Mouse (Mus musculus): ENCODE measurements around the gene Gpn2. TPM values are rescaled to one million over a fixed set of nuclear protein-coding genes. Genes with fewer than 3 reads are reported as not detected.

Gpn2 gene
- polyA plus RNA-seq (2014; fragmentation: Nextera tagmentation; extraction: Ambion mirVana), result 23.6 and 23.9 TPM in 2 replicates

- no peaks in the 10 kb centered on the region for H3K9me3 ChIP-seq (ENCODE audit: control insufficient read depth, low read length)
- H3K27me3 ChIP-seq (ENCODE audit: control insufficient read depth, insufficient read depth, low read length), result no peaks in the 10 kb centered on the region
- peak within 1 kb of the TSS; percentile 88 for H3K9ac ChIP-seq (ENCODE audit: low read depth, low read length)
- peak; percentile 87 for ATAC-seq (ENCODE audit: low FRiP score, low TSS enrichment)
- 4% methylated on average over 65 of the region's 65 CpGs for WGBS
- peaks cover 50% of the 10 kb centered on the region for H3K36me3 ChIP-seq (ENCODE audit: control insufficient read depth, insufficient read depth, low read length)
- peak within 1 kb of the TSS; percentile 80; the same call in 1 of the 2 replicates for H3K27ac ChIP-seq (ENCODE audit: low read depth, low read length)
- H3K4me1 ChIP-seq (ENCODE audit: control insufficient read depth, insufficient read depth, low read length), result peaks cover 12% of the 10 kb centered on the region
- H3K4me2 ChIP-seq (replicated peaks; ENCODE audit: low read depth, low read length), result peak within 1 kb of the TSS; percentile 99
- peak within 1 kb of the TSS; percentile 97 for H3K4me3 ChIP-seq (ENCODE audit: low read length)
Measured at GRCm38 (mm10) chr4:133584059-133584951, at the start of gene Gpn2. Gpn2 (plus strand) TSS chr4:133584362.

- no peak overlapping the region for H3K27ac ChIP-seq (ENCODE audit: low read depth, low read length)
- no peak for ATAC-seq (ENCODE audit: low FRiP score, low TSS enrichment)
Measured at GRCm38 (mm10) chr4:133536081-133536480, 48.1 kb upstream of the Gpn2 start.

GRCm38 (mm10) chr4:133536652-133537051 lies 47.5 kb upstream of the Gpn2 start:
- Histone ChIP-seq H3K4me2 (replicated peaks; ENCODE audit: low read depth, low read length) (no peak overlapping the region), H3K36me3 (ENCODE audit: control insufficient read depth, insufficient read depth, low read length) (peaks cover 95% of the 10 kb centered on the region), H3K27ac (ENCODE audit: low read depth, low read length) (no peak overlapping the region), H3K9me3 (ENCODE audit: control insufficient read depth, low read length) (no peaks in the 10 kb centered on the region), H3K4me1 (ENCODE audit: control insufficient read depth, insufficient read depth, low read length) (no peaks in the 10 kb centered on the region), H3K9ac (ENCODE audit: low read depth, low read length) (no peak overlapping the region), H3K27me3 (ENCODE audit: control insufficient read depth, insufficient read depth, low read length) (no peaks in the 10 kb centered on the region), H3K4me3 (ENCODE audit: low read length) (no peak overlapping the region)
- WGBS, result 87% methylated on average over 5 of the region's 5 CpGs
- 0 out of 2 replicates have a peak, but pooled peaks have one; percentile 13 for ATAC-seq (ENCODE audit: low FRiP score, low TSS enrichment)

More at GRCm38 (mm10) chr4:133536081-133536480, 48.1 kb upstream of the Gpn2 start:
- Histone ChIP-seq H3K27me3 (ENCODE audit: control insufficient read depth, insufficient read depth, low read length) (no peaks in the 10 kb centered on the region), H3K4me3 (ENCODE audit: low read length) (no peak overlapping the region), H3K36me3 (ENCODE audit: control insufficient read depth, insufficient read depth, low read length) (peaks cover 95% of the 10 kb centered on the region), H3K9me3 (ENCODE audit: control insufficient read depth, low read length) (no peaks in the 10 kb centered on the region), H3K9ac (ENCODE audit: low read depth, low read length) (no peak overlapping the region), H3K4me2 (replicated peaks; ENCODE audit: low read depth, low read length) (no peak overlapping the region), H3K4me1 (ENCODE audit: control insufficient read depth, insufficient read depth, low read length) (no peaks in the 10 kb centered on the region)
- 88% methylated on average over 3 of the region's 3 CpGs for WGBS

- Histone ChIP-seq H3K27ac (ENCODE audit: low read depth, low read length) (peak within 1 kb of the TSS; percentile 69), H3K4me3 (ENCODE audit: low read length) (peak within 1 kb of the TSS; percentile 81), H3K4me2 (replicated peaks; ENCODE audit: low read depth, low read length) (peak within 1 kb of the TSS; percentile 83), H3K9me3 (ENCODE audit: control insufficient read depth, low read length) (no peaks in the 10 kb centered on the region), H3K4me1 (ENCODE audit: control insufficient read depth, insufficient read depth, low read length) (peaks cover 12% of the 10 kb centered on the region; the same call in 1 of the 2 replicates), H3K27me3 (ENCODE audit: control insufficient read depth, insufficient read depth, low read length) (no peaks in the 10 kb centered on the region), H3K9ac (ENCODE audit: low read depth, low read length) (peak within 1 kb of the TSS; percentile 86), H3K36me3 (ENCODE audit: control insufficient read depth, insufficient read depth, low read length) (peaks cover 28% of the 10 kb centered on the region)
- ATAC-seq (ENCODE audit: low FRiP score, low TSS enrichment), result peak; percentile 97
- under 1% methylated on average over 69 of the region's 77 CpGs for WGBS
Measured at GRCm38 (mm10) chr4:133545272-133546231, 38.6 kb upstream of the Gpn2 start, which contains the start of gene Nudc. Nudc (minus strand) TSS chr4:133545996.

GRCm38 (mm10) chr4:133552029-133552428 lies 32.1 kb upstream of the Gpn2 start:
- ATAC-seq (ENCODE audit: low FRiP score, low TSS enrichment), result no peak
- no peak overlapping the region for H3K4me3 ChIP-seq (ENCODE audit: low read length)
- H3K9ac ChIP-seq (ENCODE audit: low read depth, low read length), result no peak overlapping the region
- H3K27me3 ChIP-seq (ENCODE audit: control insufficient read depth, insufficient read depth, low read length), result no peaks in the 10 kb centered on the region
- no peak overlapping the region for H3K4me2 ChIP-seq (replicated peaks; ENCODE audit: low read depth, low read length)
- no peaks in the 10 kb centered on the region for H3K9me3 ChIP-seq (ENCODE audit: control insufficient read depth, low read length)
- WGBS, result 84% methylated on average over 1 of the region's 1 CpGs
- no peaks in the 10 kb centered on the region for H3K4me1 ChIP-seq (ENCODE audit: control insufficient read depth, insufficient read depth, low read length)
- no peak overlapping the region for H3K27ac ChIP-seq (ENCODE audit: low read depth, low read length)
- H3K36me3 ChIP-seq (ENCODE audit: control insufficient read depth, insufficient read depth, low read length), result no peaks in the 10 kb centered on the region

GRCm38 (mm10) chr4:133552768-133553447 lies 31.3 kb upstream of the Gpn2 start, which contains the start of gene Nr0b2:
Nr0b2 (plus strand) TSS chr4:133553376.
- Histone ChIP-seq H3K4me1 (ENCODE audit: control insufficient read depth, insufficient read depth, low read length) (no peaks in the 10 kb centered on the region), H3K4me3 (ENCODE audit: low read length) (no peak within 1 kb of the TSS)

GRCm38 (mm10) chr4:133553448-133554330 lies 30.5 kb upstream of the Gpn2 start:
- no peak overlapping the region for H3K9ac ChIP-seq (ENCODE audit: low read depth, low read length)
- H3K4me3 ChIP-seq (ENCODE audit: low read length), result no peak overlapping the region
- no peaks in the 10 kb centered on the region for H3K4me1 ChIP-seq (ENCODE audit: control insufficient read depth, insufficient read depth, low read length)
- 76% methylated on average over 19 of the region's 19 CpGs for WGBS
- H3K4me2 ChIP-seq (replicated peaks; ENCODE audit: low read depth, low read length), result no peak overlapping the region
- H3K27ac ChIP-seq (ENCODE audit: low read depth, low read length), result no peak overlapping the region
- H3K36me3 ChIP-seq (ENCODE audit: control insufficient read depth, insufficient read depth, low read length), result no peaks in the 10 kb centered on the region
- no peaks in the 10 kb centered on the region for H3K27me3 ChIP-seq (ENCODE audit: control insufficient read depth, insufficient read depth, low read length)
- ATAC-seq (ENCODE audit: low FRiP score, low TSS enrichment), result no peak
- no peaks in the 10 kb centered on the region for H3K9me3 ChIP-seq (ENCODE audit: control insufficient read depth, low read length)

More at GRCm38 (mm10) chr4:133552768-133553447, 31.3 kb upstream of the Gpn2 start, which contains the start of gene Nr0b2:
- ATAC-seq (ENCODE audit: low FRiP score, low TSS enrichment), result no peak
- no peaks in the 10 kb centered on the region for H3K36me3 ChIP-seq (ENCODE audit: control insufficient read depth, insufficient read depth, low read length)
- H3K9me3 ChIP-seq (ENCODE audit: control insufficient read depth, low read length), result no peaks in the 10 kb centered on the region
- H3K27ac ChIP-seq (ENCODE audit: low read depth, low read length), result no peak within 1 kb of the TSS
- WGBS, result 60% methylated on average over 10 of the region's 10 CpGs
- H3K27me3 ChIP-seq (ENCODE audit: control insufficient read depth, insufficient read depth, low read length), result no peaks in the 10 kb centered on the region
- H3K4me2 ChIP-seq (replicated peaks; ENCODE audit: low read depth, low read length), result no peak within 1 kb of the TSS
- no peak within 1 kb of the TSS for H3K9ac ChIP-seq (ENCODE audit: low read depth, low read length)

Measured in kidney, embryonic 14.5 days (tissue).